Mouse (Mus musculus): ENCODE measurements around the gene Smoc2. TPM values are rescaled to one million over a fixed set of nuclear protein-coding genes. Genes with fewer than 3 reads are reported as not detected.
A peak's percentile ranks its signal among the peaks of the same experiment; 100 is the strongest.

Gene Smoc2
- total RNA-seq, 4 experiments from 2014 or later, result 47.3 to 59.0 (median 56.1) TPM

DNA sequence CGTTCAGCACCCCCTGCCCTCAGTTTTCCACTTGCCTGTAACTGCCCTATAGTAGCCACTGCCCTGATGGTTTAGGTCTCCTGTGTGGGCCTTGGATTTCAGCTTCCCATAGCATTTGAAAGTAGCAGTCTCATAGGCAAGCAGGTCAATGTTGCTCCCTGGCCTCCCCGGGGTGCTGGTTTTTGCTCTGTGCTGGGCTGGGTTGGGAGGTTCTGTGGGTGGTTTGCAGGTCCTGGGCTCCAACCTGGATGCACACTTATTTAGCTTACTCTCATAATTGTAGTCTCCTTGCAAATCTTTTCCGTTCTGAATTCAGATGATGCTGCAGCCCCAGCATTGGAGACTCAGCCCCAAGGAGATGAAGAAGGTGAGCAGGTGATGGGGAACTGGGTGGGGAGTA, 67.6 kb downstream of the Smoc2 start:
- no peak for DNase-seq (ENCODE audit: low spot score in 2 of 2)

DNA sequence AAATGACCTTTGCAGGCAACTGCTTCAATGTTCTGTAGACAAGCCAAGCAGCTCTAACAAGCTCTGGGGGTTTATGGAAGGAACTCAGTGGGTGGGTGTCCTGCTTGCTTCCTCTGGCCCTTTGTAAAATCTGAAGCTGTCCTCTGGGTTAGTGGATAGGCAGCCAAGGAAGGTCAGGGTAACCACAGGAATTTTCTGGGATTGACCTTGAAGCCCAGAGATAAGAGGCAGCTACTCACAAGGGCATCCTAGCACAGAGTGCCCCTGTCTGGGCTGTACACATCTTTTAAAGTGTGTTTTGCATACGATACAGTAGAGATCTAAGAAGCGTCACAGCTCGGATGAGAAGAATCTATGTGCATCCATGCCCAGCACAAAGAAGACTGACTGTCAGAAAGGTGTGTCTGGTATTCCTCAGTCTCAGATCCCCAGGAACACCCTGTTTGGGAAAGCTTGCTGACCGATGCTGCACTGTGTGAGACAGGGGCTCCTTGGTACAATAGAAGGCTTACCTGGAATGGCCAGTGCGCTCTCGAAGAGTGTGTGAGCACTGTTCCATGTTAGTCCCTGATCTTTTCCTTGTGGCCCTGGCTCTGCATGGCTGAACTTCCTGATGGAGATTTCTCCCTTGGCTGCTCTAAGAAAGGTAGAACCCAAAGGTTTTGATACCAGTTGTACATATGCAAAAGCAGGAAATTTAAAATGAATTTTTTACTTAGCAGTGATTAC, 69.9 kb downstream of the Smoc2 start:
- no peak for DNase-seq (ENCODE audit: low spot score in 2 of 2)

DNA sequence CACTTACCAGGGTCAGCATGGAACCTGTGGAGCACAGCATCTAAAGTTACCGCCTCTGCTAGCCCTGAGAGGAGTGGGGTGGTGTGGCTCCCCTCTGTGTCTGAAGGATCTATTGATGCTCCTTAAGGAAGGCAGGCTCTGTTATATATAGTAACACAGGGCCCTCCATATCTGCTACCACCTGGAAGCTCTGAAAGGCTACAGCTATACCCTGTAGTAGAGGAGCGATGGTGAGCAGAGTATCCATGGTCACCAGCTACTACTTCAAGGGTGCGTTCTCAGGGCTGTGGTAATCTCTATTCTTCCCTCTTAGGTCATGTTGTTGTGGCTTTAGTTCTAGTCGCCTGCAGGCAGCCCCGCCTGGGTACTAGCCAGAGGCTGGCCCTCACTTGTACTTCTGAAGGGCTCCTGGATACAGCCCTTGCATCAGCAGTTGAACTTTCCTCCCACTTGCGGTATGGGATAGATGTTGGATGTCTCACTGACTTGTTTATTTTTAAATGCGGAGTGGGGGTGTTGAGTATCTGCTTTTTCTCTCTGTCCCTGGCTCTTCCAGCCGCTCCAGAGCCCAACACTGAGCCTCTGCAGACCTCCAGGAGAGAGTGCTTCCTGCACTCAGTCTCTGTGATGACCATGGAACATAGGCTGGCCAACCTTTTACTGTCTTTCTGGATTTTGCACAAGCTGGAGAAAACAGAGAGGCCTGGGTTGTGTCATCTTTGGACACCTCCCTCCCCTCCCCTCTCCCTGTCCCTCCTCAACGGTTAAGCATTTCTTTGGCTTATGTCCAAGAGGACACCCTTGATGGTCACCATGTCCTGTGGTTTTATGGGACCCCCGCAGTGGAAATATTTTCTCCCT, 74.1 kb downstream of the Smoc2 start:
- DNase-seq (ENCODE audit: low spot score in 2 of 2), result no peak

- DNase-seq (ENCODE audit: low spot score in 2 of 2), result no peak
Observed at GRCm38 (mm10) chr17:14361511-14361910, 82.2 kb downstream of the Smoc2 start.

- no peak for DNase-seq (ENCODE audit: low spot score in 2 of 2)
Observed at GRCm38 (mm10) chr17:14370476-14370875, 91.2 kb downstream of the Smoc2 start.

- peak in 1 of 2 experiments; percentile 14 for DNase-seq (ENCODE audit: low spot score in 2 of 2)
Observed at GRCm38 (mm10) chr17:14371606-14372005, 92.3 kb downstream of the Smoc2 start.

DNA sequence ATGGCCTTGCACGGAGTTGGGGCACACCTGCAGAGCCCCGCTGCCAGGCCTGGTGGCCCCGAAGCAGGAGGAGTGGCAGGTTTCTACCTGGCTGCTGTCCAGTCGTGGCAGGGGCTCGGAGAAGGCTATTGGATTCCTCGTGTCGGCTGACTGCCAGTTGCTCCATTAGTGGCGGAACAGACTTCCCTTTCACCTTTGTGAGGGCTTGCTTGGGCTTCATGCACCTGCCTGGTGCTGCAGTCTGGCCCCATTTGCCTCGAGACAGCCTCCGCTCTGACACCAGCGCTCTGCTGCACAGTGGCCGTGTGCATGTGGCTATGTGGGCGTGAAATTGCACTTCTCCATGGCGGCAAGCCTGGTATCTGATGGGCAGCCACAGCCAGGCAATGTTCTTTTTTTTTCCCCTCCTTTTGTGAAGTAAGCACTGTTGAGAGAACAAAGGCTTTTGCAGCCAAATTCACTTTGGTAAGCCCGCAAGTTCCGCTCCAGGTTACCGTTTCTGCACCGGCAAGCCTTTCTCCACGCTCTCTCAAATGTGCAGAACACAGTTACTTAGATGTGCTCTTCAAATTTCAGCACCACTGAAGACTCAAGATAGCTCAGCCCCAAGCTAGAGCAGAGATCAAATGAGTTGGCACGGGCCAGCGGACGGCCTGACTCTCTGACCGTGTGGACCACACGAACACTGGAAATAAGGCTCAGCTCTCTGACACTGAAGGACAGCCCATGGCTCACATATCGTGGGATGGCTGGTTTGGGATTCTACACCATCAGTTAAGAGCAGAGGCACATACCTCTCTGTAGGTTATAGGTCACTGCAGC, 93.2 kb downstream of the Smoc2 start:
- peak in 1 of 2 experiments; percentile 32 for DNase-seq (ENCODE audit: low spot score in 2 of 2)

- peak in 1 of 2 experiments; percentile 40 for DNase-seq (ENCODE audit: low spot score in 2 of 2)
Observed at GRCm38 (mm10) chr17:14378692-14379446, 99.6 kb downstream of the Smoc2 start.

- DNase-seq (ENCODE audit: low spot score in 2 of 2), result no peak
Observed at GRCm38 (mm10) chr17:14379518-14379917, 100.2 kb downstream of the Smoc2 start.

DNA sequence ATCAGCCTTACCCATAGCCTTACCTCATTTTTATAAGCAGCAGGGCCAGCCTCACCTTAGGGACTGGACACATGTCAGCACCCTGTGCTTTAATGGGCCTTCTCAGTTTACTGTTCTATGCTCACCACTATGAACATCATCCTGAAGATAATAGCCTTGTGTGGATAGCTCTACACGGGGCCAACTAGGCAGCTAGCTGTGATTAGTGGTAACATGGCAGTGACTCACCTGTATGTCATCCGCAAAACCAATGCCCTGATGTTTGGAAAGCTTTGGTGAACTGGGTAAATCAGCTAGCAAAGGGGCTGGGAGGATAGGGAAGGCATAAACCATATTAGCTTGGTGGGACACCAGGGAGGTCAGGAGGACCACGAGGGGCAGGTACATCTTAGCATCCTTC, 100.7 kb downstream of the Smoc2 start:
- DNase-seq (ENCODE audit: low spot score in 2 of 2), result no peak

DNA sequence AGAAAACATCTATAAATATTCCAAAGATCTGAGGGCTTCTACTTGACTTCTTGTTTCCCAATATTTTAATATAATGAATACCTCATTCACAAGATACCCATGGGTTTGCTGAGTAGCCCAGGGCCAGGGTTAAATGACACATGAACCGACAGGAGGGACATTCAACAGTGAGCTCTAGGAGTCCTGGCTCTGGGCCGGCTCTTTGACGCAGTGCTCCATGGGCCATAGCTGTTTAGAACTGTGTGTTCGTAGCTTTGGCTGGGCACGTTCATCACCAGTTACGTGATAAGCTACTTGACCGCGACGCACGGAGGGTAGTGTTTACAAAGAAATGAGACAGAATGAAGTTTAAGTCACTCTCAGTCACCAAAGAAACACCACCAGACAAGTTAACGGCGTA, 101.2 kb downstream of the Smoc2 start:
- DNase-seq (ENCODE audit: low spot score in 2 of 2), result no peak

DNA sequence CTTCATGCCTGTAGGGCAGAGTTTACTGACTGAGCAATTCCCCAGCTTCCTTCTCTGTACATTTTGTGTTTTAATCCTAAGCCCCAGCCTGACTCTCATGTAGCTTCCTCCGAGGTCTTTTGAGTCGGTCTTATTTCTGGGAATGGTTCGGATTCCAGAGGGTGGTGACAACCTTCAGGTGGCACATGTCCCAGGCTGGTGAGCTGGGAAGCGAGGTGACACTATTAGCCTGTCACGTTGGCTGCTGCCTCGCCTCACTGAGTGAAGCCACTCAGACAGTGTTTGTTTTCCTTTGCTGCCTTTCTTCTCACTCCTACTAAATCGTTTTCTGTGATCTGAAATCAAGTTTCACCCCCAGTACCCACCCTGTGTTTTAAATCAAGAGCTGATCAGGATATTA, 102.2 kb downstream of the Smoc2 start:
- DNase-seq (ENCODE audit: low spot score in 2 of 2), result no peak

DNA sequence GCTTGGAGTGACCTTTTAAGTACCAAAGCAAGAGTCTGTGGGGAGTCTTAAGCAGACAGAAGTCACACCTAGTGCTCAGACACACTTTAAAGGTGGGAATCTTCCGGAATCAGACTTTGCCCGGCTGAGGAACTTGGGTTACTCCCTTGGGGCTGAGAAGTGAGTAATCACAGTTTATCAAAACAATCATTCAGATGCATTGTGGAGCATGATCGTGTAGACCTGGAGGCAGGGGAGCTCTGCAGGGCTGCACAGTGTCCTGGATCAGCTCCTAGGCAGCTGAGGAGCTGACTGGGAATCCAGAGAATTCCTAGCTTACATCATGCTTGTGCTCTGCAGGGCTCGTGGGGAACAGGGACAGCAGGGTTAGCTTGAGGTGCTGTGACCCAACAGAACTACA, 104.7 kb downstream of the Smoc2 start:
- no peak for DNase-seq (ENCODE audit: low spot score in 2 of 2)

- DNase-seq (ENCODE audit: low spot score in 2 of 2), result peak in 1 of 2 experiments; percentile 23
Observed at GRCm38 (mm10) chr17:14384980-14385379, 105.7 kb downstream of the Smoc2 start.

GRCm38 (mm10) chr17:14387261-14387660, 108.0 kb downstream of the Smoc2 start:
- DNase-seq (ENCODE audit: low spot score in 2 of 2), result no peak

GRCm38 (mm10) chr17:14392443-14392842, 113.1 kb downstream of the Smoc2 start:
- DNase-seq (ENCODE audit: low spot score in 2 of 2), result no peak

DNA sequence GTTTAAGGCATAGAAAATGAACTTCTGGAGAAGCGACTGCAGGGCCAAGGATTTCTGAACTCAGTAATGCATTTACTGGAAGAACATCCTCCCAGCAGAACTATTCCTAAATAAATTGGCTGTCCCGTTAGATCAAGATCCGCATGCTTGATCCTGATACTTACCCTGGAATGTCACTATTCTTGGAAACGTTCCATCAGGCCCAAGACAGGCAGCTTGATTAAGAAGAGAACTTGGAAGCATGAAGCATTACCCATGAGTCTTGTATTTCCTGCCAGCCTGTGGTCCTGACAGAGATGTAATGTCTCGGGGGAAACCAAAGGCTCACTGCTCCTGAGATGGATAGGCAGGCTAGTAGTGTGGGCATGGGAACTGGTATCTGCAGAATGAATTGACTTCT, 115.6 kb downstream of the Smoc2 start:
- no peak for DNase-seq (ENCODE audit: low spot score in 2 of 2)

DNA sequence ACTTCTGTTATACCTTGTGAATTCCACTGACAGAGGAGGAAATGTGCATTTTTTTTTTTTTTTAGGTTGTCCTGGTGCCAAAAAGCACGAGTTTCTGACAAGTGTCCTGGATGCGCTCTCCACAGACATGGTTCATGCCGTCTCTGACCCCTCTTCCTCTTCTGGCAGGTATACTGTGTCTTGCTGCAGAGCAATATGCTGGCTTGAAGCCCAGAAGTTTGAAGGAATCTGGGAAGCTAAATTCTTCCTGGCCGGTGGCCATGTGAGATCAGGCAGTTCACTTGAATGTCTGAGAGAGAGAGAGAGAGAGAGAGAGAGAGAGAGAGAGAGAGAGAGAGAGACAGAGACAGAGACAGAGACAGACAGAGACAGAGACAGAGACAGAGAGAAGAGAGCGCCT, 118.2 kb downstream of the Smoc2 start:
- DNase-seq (ENCODE audit: low spot score in 2 of 2), result peak; percentile 34 to 62

GRCm38 (mm10) chr17:14398650-14399424, 119.5 kb downstream of the Smoc2 start:
- DNase-seq (ENCODE audit: low spot score in 2 of 2), result no peak

- no peak for DNase-seq (ENCODE audit: low spot score in 2 of 2)
Observed at GRCm38 (mm10) chr17:14400960-14401359, 121.7 kb downstream of the Smoc2 start.
